ENCODE assay signal across 9 mouse cellular contexts in the genomic region with DNA sequence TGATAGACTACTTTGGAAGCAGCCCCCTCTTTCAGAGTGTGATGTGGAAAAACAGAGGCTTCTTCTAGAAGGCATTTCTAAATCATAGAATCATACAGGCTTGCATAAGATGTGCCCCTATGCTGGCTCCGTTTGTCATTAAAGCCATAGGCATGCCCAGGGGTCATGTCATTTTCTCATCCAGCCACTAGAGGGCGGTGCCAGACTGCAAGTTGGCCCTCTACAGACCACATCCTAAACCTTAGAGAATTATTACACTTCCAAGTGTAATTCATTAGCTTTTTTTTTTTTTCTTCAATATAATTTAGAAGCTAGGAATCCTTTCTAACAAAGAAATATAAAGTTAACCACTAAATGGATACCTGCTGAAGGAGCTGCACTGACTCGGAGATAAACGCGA. TPM values are rescaled to one million over a fixed set of nuclear protein-coding genes. Genes with fewer than 3 reads are reported as not detected.
DNase-seq lines count a peak whose midpoint lies in the region; ATAC-seq lines count a peak whose summit lies in the region.
"Had no signal": no experiment of that assay in that cellular context is flagged by ENCODE, and none has a peak within 500 bp of the region (broad histone marks: within the 10 kb centered on the region; RNA-seq: fewer than 3 reads in every experiment).

No protein-coding gene starts in this region.

- no peak overlapping the region for H3K4me2 ChIP-seq in forebrain, embryonic 11.5 days (ENCODE audit: low read depth, low read length, severe bottlenecking)

- H3K4me1 ChIP-seq in heart, embryonic 10.5 days: no peaks in the 10 kb centered on the region
- no peaks in the 10 kb centered on the region for H3K4me1 ChIP-seq in forebrain, embryonic 11.5 days (replicated peaks; ENCODE audit: control insufficient read depth, insufficient read depth, low read length)
- peaks cover 10% of the 10 kb centered on the region; the same call in 1 of the 2 replicates for H3K4me1 ChIP-seq in hindbrain, embryonic 10.5 days (replicated peaks)

- no peak overlapping the region for H3K4me3 ChIP-seq in heart, embryonic 10.5 days
- no peak overlapping the region for H3K4me3 ChIP-seq in forebrain, embryonic 11.5 days (ENCODE audit: low read depth, low read length)
- no peak overlapping the region for H3K4me3 ChIP-seq in hindbrain, embryonic 10.5 days

- 49% methylated on average over 5 of the region's 5 CpGs for WGBS in heart, embryonic 10.5 days
- 49% methylated on average over 5 of the region's 5 CpGs for WGBS in forebrain, embryonic 11.5 days
- WGBS in hindbrain, embryonic 10.5 days: 49% methylated on average over 5 of the region's 5 CpGs

- no peak overlapping the region for H3K9ac ChIP-seq in forebrain, embryonic 11.5 days (ENCODE audit: low read length)

- H3K9me3 ChIP-seq in heart, embryonic 10.5 days: no peaks in the 10 kb centered on the region
- H3K9me3 ChIP-seq in forebrain, embryonic 11.5 days (ENCODE audit: control insufficient read depth, low read length): no peaks in the 10 kb centered on the region
- no peaks in the 10 kb centered on the region for H3K9me3 ChIP-seq in hindbrain, embryonic 10.5 days

- no peak for ATAC-seq in forebrain, embryonic 11.5 days (replicated peaks; ENCODE audit: low FRiP score)

- H3K36me3 ChIP-seq in heart, embryonic 10.5 days: no peaks in the 10 kb centered on the region
- no peaks in the 10 kb centered on the region for H3K36me3 ChIP-seq in forebrain, embryonic 11.5 days (ENCODE audit: control insufficient read depth, insufficient read depth, low read length)
- no peaks in the 10 kb centered on the region for H3K36me3 ChIP-seq in hindbrain, embryonic 10.5 days

- peak; percentile 53 to 82 for DNase-seq in heart, adult 18-20 months
- no peak for DNase-seq in heart, embryonic 10.5 days (ENCODE audit: low spot score)
- peak; percentile 51 for DNase-seq in c-Kit-positive CD71-negative TER-119-negative erythroid progenitor cells, embryonic 14.5 days (ENCODE audit: low read depth)
- DNase-seq in forebrain, embryonic 11.5 days (ENCODE audit: low spot score): peak; percentile 82
- peak; percentile 69 for DNase-seq in hindbrain, embryonic 10.5 days (ENCODE audit: low spot score)
- peak; percentile 59 for DNase-seq in layer of hippocampus, adult 9-11 months
- peak; percentile 84 for DNase-seq in lung, postnatal 36 days
- DNase-seq in skeletal muscle tissue, adult 2 months (ENCODE audit: low read depth, low spot score): peak; percentile 46

- peaks cover 16% of the 10 kb centered on the region for H3K27me3 ChIP-seq in heart, embryonic 10.5 days (ENCODE audit: insufficient read depth, poor library complexity, severe bottlenecking)
- H3K27me3 ChIP-seq in forebrain, embryonic 11.5 days (ENCODE audit: control insufficient read depth, insufficient read depth, low read length): no peaks in the 10 kb centered on the region
- H3K27me3 ChIP-seq in hindbrain, embryonic 10.5 days (ENCODE audit: insufficient read depth, poor library complexity, severe bottlenecking): peaks cover 29% of the 10 kb centered on the region

- no peak overlapping the region for H3K27ac ChIP-seq in heart, embryonic 10.5 days
- H3K27ac ChIP-seq in forebrain, embryonic 11.5 days (ENCODE audit: low read depth, low read length): no peak overlapping the region
- no peak overlapping the region for H3K27ac ChIP-seq in hindbrain, embryonic 10.5 days
- H3K27ac ChIP-seq: macrophage had no signal

RNA-seq across cellular contexts. Expression of a gene that starts 8.8 kb away (rescaled TPM):
- not detected for total RNA-seq in heart, adult 18-20 months (2021)
- polyA plus RNA-seq in heart, embryonic 10.5 days (2016; fragmentation: Nextera tagmentation; extraction: Ambion mirVana): not detected in 2 replicates
- not detected in 2 replicates for polyA plus RNA-seq in forebrain, embryonic 11.5 days (2014; fragmentation: Nextera tagmentation; extraction: Ambion mirVana)
- polyA plus RNA-seq in hindbrain, embryonic 10.5 days (2016; fragmentation: Nextera tagmentation; extraction: Ambion mirVana): not detected in 2 replicates
- polyA plus RNA-seq: macrophage had no signal

RNA-seq across cellular contexts. Expression of a gene that starts 12.4 kb away (rescaled TPM):
- total RNA-seq in heart, adult 18-20 months (2021): 1 to 10 TPM; 1.8 to 1.9 TPM
- polyA plus RNA-seq in heart, embryonic 10.5 days (2016; fragmentation: Nextera tagmentation; extraction: Ambion mirVana): 6.7 and 8.0 TPM in 2 replicates
- polyA plus RNA-seq in forebrain, embryonic 11.5 days (2014; fragmentation: Nextera tagmentation; extraction: Ambion mirVana): 14.6 and 14.9 TPM in 2 replicates
- polyA plus RNA-seq in hindbrain, embryonic 10.5 days (2016; fragmentation: Nextera tagmentation; extraction: Ambion mirVana): 13.4 and 13.9 TPM in 2 replicates

RNA-seq across cellular contexts. Expression of a gene that starts 45.2 kb away (rescaled TPM):
- under 1 TPM; 0.40 to 0.85 TPM for total RNA-seq in heart, adult 18-20 months (2021)
- 10.8 and 14.9 TPM in 2 replicates for polyA plus RNA-seq in heart, embryonic 10.5 days (2016; fragmentation: Nextera tagmentation; extraction: Ambion mirVana)
- polyA plus RNA-seq in forebrain, embryonic 11.5 days (2014; fragmentation: Nextera tagmentation; extraction: Ambion mirVana): 26.7 and 31.0 TPM in 2 replicates
- 23.6 and 23.7 TPM in 2 replicates for polyA plus RNA-seq in hindbrain, embryonic 10.5 days (2016; fragmentation: Nextera tagmentation; extraction: Ambion mirVana)
